In the genomic region with DNA sequence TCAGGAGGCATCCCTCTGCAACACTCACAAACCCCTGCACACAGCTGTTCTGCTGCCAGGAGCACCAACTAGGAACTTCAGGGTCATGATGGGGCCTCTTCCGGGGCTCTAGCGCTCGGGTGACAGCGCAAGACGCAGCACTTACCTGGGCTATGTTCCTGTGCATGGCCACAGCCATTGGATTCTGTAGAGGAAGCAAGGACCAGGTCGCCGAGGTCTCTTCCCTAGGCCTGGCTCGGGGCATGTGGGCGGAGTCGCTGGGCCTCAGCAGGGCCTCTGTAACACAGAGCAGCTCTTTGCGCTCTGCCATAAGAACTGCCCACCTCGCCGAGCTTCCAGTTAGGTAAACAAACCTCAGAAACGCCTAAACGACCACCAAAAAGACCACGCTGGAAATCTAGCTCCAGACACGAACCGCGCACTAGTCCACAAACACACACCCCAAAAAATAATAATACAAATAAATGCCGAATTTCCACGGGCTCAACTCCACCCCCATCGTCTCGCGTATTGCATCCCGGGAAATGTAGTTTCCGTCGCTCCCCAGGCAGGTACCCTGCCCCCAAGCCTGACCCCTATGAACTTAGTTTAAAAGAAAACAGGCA, we compare ENCODE assay signal across 7 mouse cellular contexts. TPM values are rescaled to one million over a fixed set of nuclear protein-coding genes. Genes with fewer than 3 reads are reported as not detected.
DNase-seq lines count a peak whose midpoint lies in the region; ATAC-seq and TF ChIP-seq lines count a peak whose summit lies in the region.

A gene (minus strand): TSS at position 507 of the 605 bp plus-strand sequence.

- TF ChIP-seq CTCF in intestine, postnatal 0 days (IDR thresholded peaks at IDR 0.05; ENCODE audit: low read depth): no peak

- H3K36me3 ChIP-seq in intestine, postnatal 0 days (ENCODE audit: control insufficient read depth, insufficient read depth): no peaks in the 10 kb centered on the region
- H3K36me3 ChIP-seq in midbrain, embryonic 10.5 days: peaks cover 9% of the 10 kb centered on the region; the same call in 1 of the 2 replicates

- peak within 1 kb of the TSS; percentile 72 for H3K9ac ChIP-seq in intestine, postnatal 0 days (ENCODE audit: low read depth, low read length)

- H3K4me1 ChIP-seq in intestine, postnatal 0 days (replicated peaks; ENCODE audit: control insufficient read depth, insufficient read depth, low read length): 0 out of 2 replicates have a peak, but pooled peaks cover 4% of the 10 kb centered on the region
- H3K4me1 ChIP-seq in midbrain, embryonic 10.5 days: peaks cover 8% of the 10 kb centered on the region

- H3K4me3 ChIP-seq in intestine, postnatal 0 days (ENCODE audit: low read depth, low read length): peak within 1 kb of the TSS; percentile 59
- peak within 1 kb of the TSS; percentile 64 for H3K4me3 ChIP-seq in midbrain, embryonic 10.5 days

- DNase-seq in adrenal gland, postnatal 14 days: peak; percentile 79
- peak; percentile 76 for DNase-seq in embryo, embryonic 9.5 days (ENCODE audit: extremely low spot score)
- peak; percentile 64 to 72 for DNase-seq in left cerebral cortex, postnatal 36 days (ENCODE audit: low spot score in 2 of 2)
- DNase-seq in midbrain, embryonic 10.5 days (ENCODE audit: low spot score): peak; percentile 71
- DNase-seq in skeletal muscle tissue, adult 2 months (ENCODE audit: low read depth, low spot score): peak; percentile 18

- 1% methylated on average over 27 of the region's 27 CpGs for WGBS in intestine, postnatal 0 days
- under 1% methylated on average over 27 of the region's 27 CpGs for WGBS in midbrain, embryonic 10.5 days

- peak within 1 kb of the TSS; percentile 35; the same call in 1 of the 2 replicates for H3K27ac ChIP-seq in intestine, postnatal 0 days (ENCODE audit: low read depth, low read length)
- H3K27ac ChIP-seq in midbrain, embryonic 10.5 days (replicated peaks): peak within 1 kb of the TSS; percentile 84

- H3K4me2 ChIP-seq in intestine, postnatal 0 days (replicated peaks; ENCODE audit: low read depth): peak within 1 kb of the TSS; percentile 77

- no peaks in the 10 kb centered on the region for H3K9me3 ChIP-seq in intestine, postnatal 0 days (ENCODE audit: control insufficient read depth)
- H3K9me3 ChIP-seq in midbrain, embryonic 10.5 days (replicated peaks): no peaks in the 10 kb centered on the region

- peak; percentile 99 for ATAC-seq in granulocyte monocyte progenitor cell, adult 5-6 weeks (replicated peaks; ENCODE audit: poor library complexity, severe bottlenecking)
- peak; percentile 96 for ATAC-seq in intestine, postnatal 0 days

- intact Hi-C loops in left cerebral cortex, postnatal 36 days (cut with DNase I): no loop called here

- no peaks in the 10 kb centered on the region for H3K27me3 ChIP-seq in intestine, postnatal 0 days (replicated peaks; ENCODE audit: control insufficient read depth, insufficient read depth, low read length)
- no peaks in the 10 kb centered on the region for H3K27me3 ChIP-seq in midbrain, embryonic 10.5 days (ENCODE audit: low read depth, poor library complexity, severe bottlenecking)

RNA-seq across cellular contexts. Expression of the gene that starts here (rescaled TPM):
- 3.8 and 4.9 TPM in 2 replicates for total RNA-seq in adrenal gland, postnatal 14 days (2021)
- 1.2 TPM in 1 of 2 replicates, not detected in the other for total RNA-seq in granulocyte monocyte progenitor cell, adult 5-6 weeks (2014; fragmentation: Nextera tagmentation)
- 0.93 and 1.7 TPM in 2 replicates for total RNA-seq in granulocyte monocyte progenitor cell, adult 5-6 weeks (2017)
- 2.0 TPM in 2 replicates for polyA plus RNA-seq in intestine, postnatal 0 days (2015; fragmentation: Nextera tagmentation; extraction: Ambion mirVana)
- total RNA-seq in left cerebral cortex, postnatal 36 days (2021): 1 to 10 TPM; 7.6 to 7.7 TPM
- 2.5 and 3.9 TPM in 2 replicates for polyA plus RNA-seq in midbrain, embryonic 10.5 days (2016; fragmentation: Nextera tagmentation; extraction: Ambion mirVana)

Comparison
In these comparisons a context has a peak if more than half of its experiments do, and no peak if none do; other contexts are left out.
1. Peak in every context shown above with its lines: DNase-seq, ATAC-seq, H3K4me3 ChIP-seq and H3K27ac ChIP-seq.
2. DNase-seq: peak in every context shown above with its lines; median percentile 79 in adrenal gland, postnatal 14 days; 76 in embryo, embryonic 9.5 days; 71 in midbrain, embryonic 10.5 days; 68 in left cerebral cortex, postnatal 36 days; 18 in skeletal muscle tissue, adult 2 months.